Mouse (Mus musculus) heart, postnatal 10 days (tissue): ENCODE measurements around the gene Gpnmb. TPM values are rescaled to one million over a fixed set of nuclear protein-coding genes. Genes with fewer than 3 reads are reported as not detected.

ENCODE experiments used
- DNase-seq, 2 experiments: peaks; one replicate each; pipeline ENCODE4 v3.0.0; 2021
- intact Hi-C: fragments of 180-260 bp; cut with DNase I; formaldehyde crosslinking; loops from one replicate; pipeline ENCODE4 v1.15.1; 2025
- total RNA-seq, 2 experiments: library from RNA; stranded (reverse); gene quantifications; 2 replicates each; pipeline ENCODE4 v1.2.3; 2021

Gpnmb gene
- total RNA-seq: under 1 TPM; 0.43 to 0.52 TPM

DNA sequence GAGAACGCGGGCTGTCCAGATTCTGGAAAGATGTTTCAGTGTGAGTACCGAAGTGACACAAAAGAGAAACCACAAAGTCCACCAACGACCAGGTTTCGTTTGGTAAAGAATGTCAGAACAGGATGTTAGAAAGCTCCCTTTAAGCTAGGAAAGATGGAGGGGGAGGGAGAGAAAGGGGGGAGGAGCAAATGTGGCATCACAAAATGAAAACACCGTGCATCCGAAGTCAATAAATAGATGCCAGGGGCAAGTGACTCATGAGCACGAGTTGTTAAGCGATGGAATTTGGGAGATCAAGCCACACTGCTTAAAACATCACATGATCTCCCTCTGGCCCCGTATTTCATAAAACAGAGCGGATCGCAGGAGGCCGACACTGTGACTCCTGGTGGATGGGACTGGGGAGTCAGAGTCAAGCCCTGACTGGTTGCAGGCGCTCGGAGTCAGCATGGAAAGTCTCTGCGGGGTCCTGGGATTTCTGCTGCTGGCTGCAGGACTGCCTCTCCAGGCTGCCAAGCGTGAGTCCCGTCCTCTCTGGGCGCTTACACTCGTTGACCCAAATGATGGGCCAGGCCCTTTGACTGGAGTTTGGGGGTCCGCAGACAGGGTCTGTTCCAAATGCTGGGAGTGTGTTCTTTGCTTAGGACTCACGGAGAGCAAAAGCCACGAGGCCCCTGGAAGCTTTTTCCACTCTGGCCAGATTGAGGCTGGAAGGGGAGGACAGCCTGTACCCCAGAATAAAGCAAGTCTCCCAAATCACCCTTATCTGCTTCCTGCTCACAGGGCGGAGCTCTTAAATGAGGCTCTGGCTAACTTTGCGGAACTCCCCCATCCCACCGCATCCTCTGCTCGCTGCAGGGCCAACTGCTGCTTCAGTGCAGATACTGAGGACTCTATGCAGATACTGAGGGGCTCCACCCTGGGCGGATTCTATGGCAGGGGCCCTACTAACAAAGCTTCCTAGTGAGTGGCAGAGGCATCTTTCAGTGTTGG lies at the start of gene Gpnmb:
Gpnmb (plus strand) TSS at position 272 of the 993 bp plus-strand sequence.
- intact Hi-C loops: no loop called here
- peak; percentile 7 to 18 for DNase-seq

- intact Hi-C loops: no loop called here
- no peak for DNase-seq
Observed at GRCm38 (mm10) chr6:48989971-48990370, 46.4 kb upstream of the Gpnmb start.

- intact Hi-C loops: no loop called here
- no peak for DNase-seq
Observed at GRCm38 (mm10) chr6:48991991-48992390, 44.4 kb upstream of the Gpnmb start.

- intact Hi-C loops: no loop called here
Observed at GRCm38 (mm10) chr6:48998186-48998585, 38.2 kb upstream of the Gpnmb start.

GRCm38 (mm10) chr6:48998796-48999195 lies 37.5 kb upstream of the Gpnmb start:
- no peak for DNase-seq

More at GRCm38 (mm10) chr6:48998186-48998585, 38.2 kb upstream of the Gpnmb start:
- no peak for DNase-seq

GRCm38 (mm10) chr6:49003381-49003780 lies 33.0 kb upstream of the Gpnmb start:
- intact Hi-C loops: no loop called here
- DNase-seq: no peak

More at GRCm38 (mm10) chr6:48998796-48999195, 37.5 kb upstream of the Gpnmb start:
- intact Hi-C loops: no loop called here

DNA sequence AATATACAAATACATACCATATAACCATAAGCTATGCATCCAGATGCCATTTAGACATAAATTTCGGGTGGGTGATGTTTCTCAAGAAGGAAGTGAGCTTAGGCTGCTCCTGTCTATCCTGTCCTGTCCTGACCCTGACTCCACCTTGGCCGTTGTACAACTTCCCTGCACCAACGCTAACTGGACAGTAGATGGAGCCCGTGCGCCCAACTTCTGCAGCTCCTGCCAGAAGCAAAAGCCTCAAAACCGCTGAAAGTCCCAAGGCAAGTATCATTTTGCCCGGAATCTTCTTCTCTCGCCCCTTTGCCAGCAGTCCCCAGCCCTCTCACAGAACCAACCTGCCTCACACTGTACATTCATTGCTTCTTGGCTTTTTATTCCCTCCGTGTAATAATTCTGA lies 28.4 kb upstream of the Gpnmb start:
- intact Hi-C loops: no loop called here
- peak; percentile 70 to 80 for DNase-seq

DNA sequence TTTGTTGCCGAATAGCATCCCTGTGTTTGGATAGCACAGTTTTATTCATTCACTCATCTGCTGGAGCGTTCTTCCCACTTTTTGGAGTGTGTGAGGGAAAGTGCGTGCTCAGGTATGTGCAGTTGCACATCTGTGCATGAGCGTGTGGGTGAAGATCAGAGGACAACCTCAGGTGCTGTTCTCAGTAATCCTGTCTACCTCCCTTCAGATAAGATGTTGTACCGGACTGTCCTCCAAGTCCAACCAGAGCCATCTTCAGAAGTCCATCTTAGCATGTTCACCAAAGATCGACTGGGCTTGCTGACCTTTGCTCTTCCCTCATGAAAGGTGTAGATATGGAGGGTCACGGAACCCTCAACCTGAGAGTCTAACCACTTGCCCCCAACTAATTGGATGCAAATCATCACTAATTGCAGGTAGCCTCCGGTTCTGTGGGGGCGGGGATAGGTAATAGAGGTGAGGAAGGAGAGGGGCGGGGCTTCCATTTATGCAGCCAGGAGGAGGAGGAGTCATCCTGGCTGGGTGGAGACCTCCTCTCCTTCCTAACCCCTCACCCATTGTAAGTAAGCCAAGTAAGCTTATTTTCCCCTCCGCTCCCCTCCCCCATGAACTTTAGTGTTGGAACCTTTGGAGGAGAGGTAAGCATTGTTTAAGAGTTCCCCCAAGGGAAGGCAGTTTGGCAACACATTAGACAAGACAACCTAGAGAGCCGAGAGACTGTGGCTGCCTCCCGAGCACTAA lies 27.8 kb upstream of the Gpnmb start:
- intact Hi-C loops: no loop called here
- DNase-seq: no peak

DNA sequence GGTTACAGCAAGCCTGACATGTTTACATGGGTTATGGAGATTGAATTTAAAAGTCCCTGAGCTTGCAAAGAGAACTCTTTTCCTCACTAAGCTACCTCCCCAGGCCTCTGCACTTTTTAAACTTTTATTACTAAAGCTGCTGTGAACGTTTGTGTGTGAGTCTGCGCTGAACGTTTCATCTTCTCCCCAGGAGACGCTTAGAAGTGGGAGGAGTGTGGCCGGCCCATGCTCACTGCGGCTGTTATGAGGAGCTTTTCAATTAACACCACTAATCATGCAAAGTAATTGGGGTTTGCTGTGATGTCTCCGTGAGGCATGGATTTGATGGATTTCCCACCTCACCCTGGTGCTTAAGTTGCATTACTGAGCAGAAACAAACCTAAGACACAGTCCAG lies 27.2 kb upstream of the Gpnmb start:
- DNase-seq: no peak
- intact Hi-C loops: no loop called here

DNA sequence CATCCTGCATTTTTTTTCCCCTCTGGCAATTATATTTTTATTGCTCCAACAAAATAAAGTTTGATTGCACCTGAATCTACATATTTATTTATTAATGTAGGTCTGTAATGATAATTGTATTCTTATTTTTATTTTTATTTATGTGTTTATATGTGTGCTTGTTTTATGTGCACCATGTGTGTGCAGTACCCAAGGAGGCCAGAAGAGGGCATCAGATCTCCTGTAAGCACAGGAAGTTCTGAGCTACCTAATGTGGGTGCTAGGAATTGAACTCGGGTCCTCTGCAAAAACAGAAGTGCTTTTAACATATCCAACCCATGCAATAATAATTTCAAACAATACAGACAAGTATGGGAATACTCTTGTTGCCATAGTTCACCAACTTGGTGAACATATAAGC lies 26.7 kb upstream of the Gpnmb start:
- intact Hi-C loops: no loop called here
- DNase-seq: no peak

GRCm38 (mm10) chr6:49011191-49011590 lies 25.2 kb upstream of the Gpnmb start:
- DNase-seq: no peak
- intact Hi-C loops: no loop called here

- no peak for DNase-seq
Observed at GRCm38 (mm10) chr6:49013023-49013422, 23.3 kb upstream of the Gpnmb start.

DNA sequence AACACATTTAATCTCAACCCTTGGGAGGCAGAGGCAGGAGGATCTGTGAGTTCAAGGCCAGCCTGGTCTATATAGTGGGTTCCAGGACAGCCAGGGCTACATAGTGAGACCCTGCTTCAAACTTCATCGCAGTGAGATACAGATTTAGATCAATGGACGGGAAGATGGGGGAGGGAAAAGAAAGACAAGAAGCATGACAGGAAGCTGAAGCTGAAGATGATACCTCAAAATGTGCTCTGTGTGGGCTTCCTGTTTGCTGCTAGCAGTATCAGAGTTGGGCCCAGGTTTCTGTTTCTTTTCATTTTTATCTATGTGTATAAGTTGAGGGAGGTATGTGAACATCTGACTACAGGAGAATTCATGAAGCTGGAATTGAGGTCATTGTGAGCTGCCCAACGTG lies 22.9 kb upstream of the Gpnmb start:
- intact Hi-C loops: no loop called here
- DNase-seq: no peak

More at GRCm38 (mm10) chr6:49013023-49013422, 23.3 kb upstream of the Gpnmb start:
- intact Hi-C loops: no loop called here

DNA sequence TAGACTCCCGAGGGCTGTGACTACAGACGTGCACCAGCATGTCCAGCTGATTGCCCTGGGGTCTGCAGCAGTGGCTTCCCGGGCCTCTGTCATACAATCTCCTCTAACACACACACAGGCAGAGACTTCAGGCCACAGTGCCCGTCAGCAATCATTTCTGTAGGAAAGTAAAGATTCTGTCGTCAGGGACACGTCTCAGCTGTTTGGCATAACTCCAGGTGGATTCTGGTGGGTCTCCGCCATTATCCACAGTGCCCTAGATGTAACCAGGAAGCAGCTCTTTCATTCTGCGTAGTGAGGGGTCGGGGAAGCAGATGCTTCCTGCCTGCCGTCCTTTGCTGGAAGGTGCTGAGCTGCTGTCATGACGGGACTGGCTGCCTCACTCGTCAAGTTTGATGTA lies 19.2 kb upstream of the Gpnmb start:
- no peak for DNase-seq
- intact Hi-C loops: no loop called here

DNA sequence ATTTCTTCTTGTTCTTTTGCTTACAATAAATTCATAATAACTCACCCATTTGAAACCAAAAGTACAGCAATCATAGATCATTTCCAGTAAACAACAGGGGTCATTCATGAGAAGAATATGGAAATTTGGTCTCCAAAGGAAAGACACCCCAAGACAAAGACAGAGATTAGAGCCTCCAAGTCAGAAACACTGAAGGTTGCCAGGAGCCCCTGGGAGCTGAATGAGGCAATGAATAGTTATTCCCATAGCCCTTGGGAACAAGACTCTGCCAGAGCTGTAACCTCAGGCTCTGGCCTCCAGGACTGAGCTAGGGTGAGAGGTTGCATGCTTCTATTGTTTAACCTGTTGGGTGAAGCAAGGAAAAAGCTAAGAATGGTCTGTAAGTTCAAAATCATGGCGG lies 17.0 kb upstream of the Gpnmb start:
- intact Hi-C loops: no loop called here
- DNase-seq: no peak

GRCm38 (mm10) chr6:49021141-49022012 lies 15.0 kb upstream of the Gpnmb start:
- intact Hi-C loops: no loop called here
- DNase-seq: no peak

DNA sequence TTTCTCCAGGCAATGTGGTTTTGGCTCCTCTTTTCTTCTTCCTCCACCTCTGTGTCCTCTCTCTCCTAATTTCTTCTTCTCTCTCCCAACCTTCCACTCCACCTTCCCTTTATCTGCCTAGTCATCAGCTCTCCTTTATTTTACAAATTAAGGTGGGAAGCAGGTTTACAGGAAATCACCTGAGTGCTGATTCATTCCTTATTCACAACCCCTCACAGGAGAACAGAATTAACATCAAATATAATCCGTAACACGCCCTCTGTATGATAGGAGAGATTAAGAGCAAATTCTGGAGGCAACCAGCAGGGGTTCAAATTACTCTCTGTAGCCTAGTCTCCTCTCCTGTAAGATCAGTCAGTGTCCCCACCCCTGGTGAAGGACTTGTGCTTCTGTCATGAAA lies 14.0 kb upstream of the Gpnmb start:
- intact Hi-C loops: no loop called here
- DNase-seq: no peak

GRCm38 (mm10) chr6:49023315-49023714 lies 13.0 kb upstream of the Gpnmb start:
- no peak for DNase-seq
- intact Hi-C loops: no loop called here

DNA sequence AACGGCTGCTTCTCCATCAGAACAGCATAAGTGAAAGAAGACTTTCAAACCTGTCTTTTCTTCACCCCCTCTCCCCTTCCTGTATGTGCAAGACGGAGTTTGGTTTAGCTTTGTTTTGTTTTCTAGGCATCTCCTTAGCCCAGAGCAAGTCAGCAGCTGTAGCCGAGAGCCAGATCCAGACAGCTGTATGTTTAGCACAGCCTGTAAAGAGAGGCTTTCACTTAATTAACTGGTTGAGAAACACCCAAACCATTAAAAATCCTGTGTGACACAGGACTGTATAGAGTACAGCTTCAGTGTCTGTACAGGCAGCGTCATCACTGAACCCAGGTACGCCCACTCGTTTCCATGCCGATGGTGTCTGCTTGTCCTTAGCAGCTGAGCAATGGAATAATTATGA lies 11.1 kb upstream of the Gpnmb start:
- intact Hi-C loops: no loop called here
- DNase-seq: no peak

GRCm38 (mm10) chr6:49026496-49026895 lies 9.8 kb upstream of the Gpnmb start:
- no peak for DNase-seq
- intact Hi-C loops: no loop called here

GRCm38 (mm10) chr6:49028019-49028418 lies 8.3 kb upstream of the Gpnmb start:
- intact Hi-C loops: no loop called here
- no peak for DNase-seq
